Mouse (Mus musculus) hindbrain, embryonic 16.5 days (tissue): ENCODE measurements around the gene Banf1. TPM values are rescaled to one million over a fixed set of nuclear protein-coding genes. Genes with fewer than 3 reads are reported as not detected.
"Not testable (repeated sequence)": the region's sequence is repeated elsewhere in the genome, so short reads cannot be mapped to it uniquely, and the experiment has no call there.

Experiments used
- ATAC-seq: fragments of 200-750 bp; cut with Nextera tagmentation; 2 replicates; pipeline ENCODE4 v1.8.0; 2017; ENCODE audit warnings: moderate TSS enrichment, moderate library complexity
- H3K27ac ChIP-seq: fragments of 300-500 bp; sonication (generic); 2 replicates; pipeline ENCODE4 v1.5.1; 2014; ENCODE audit warnings: low read depth, mild to moderate bottlenecking, control low read depth, low read length, moderate library complexity
- H3K27me3 ChIP-seq: fragments of 300-500 bp; sonication (generic); replicated peaks from 2 replicates; pipeline ENCODE4 v1.6.1; 2014; ENCODE audit warnings: low read length; ENCODE audit not compliant: control insufficient read depth, insufficient read depth
- H3K36me3 ChIP-seq: fragments of 300-500 bp; sonication (generic); 2 replicates; pipeline ENCODE4 v1.6.1; 2014; ENCODE audit warnings: mild to moderate bottlenecking, low read length, moderate library complexity, mixed read lengths; ENCODE audit not compliant: control insufficient read depth, insufficient read depth
- H3K4me1 ChIP-seq: fragments of 300-500 bp; sonication (generic); 2 replicates; pipeline ENCODE4 v1.6.1; 2014; ENCODE audit warnings: low read depth, low read length; ENCODE audit not compliant: control insufficient read depth, insufficient read depth
- H3K4me2 ChIP-seq: fragments of 300-500 bp; sonication (generic); 2 replicates; pipeline ENCODE4 v1.6.1; 2014; ENCODE audit warnings: mild to moderate bottlenecking, low read length, control low read depth, moderate library complexity
- H3K4me3 ChIP-seq: fragments of 300-500 bp; sonication (generic); 2 replicates; pipeline ENCODE4 v1.5.1; 2014; ENCODE audit warnings: mild to moderate bottlenecking, low read length, control low read depth, moderate library complexity
- H3K9ac ChIP-seq: fragments of 300-500 bp; sonication (generic); 2 replicates; pipeline ENCODE4 v1.6.1; 2014; ENCODE audit warnings: low read depth, mild to moderate bottlenecking, control low read depth, low read length, moderate library complexity
- H3K9me3 ChIP-seq: fragments of 300-500 bp; sonication (generic); 2 replicates; pipeline ENCODE4 v1.6.1; 2014; ENCODE audit warnings: mild to moderate bottlenecking, low read length, moderate library complexity; ENCODE audit not compliant: control insufficient read depth
- WGBS: fragments of 180-500 bp; shearing (Covaris S2); extraction: QIAGEN DNeasy Blood & Tissue Kit; methylation state at CpG from one replicate; pipeline ENCODE4 v1.1.7; 2014; 5-methylcytosine and 5-hydroxymethylcytosine counted together
- polyA plus RNA-seq: library from polyadenylated mRNA; unstranded; fragments of >200 nt; fragmentation: Nextera tagmentation; extraction: Ambion mirVana; gene quantifications from 2 replicates; pipeline ENCODE4 v1.2.1, GENCODE M21; 2015

The Banf1 gene
- polyA plus RNA-seq, 1 experiment from 2014 or later: 333 TPM

GRCm38 (mm10) chr19:5366175-5367052 lies 554 bp downstream of the Banf1 start, which contains the start of gene Eif1ad:
Eif1ad (plus strand) TSS chr19:5366741.
- H3K4me2 ChIP-seq: peak within 1 kb of the TSS; percentile 95
- WGBS: under 1% methylated on average over 72 of the region's 92 CpGs
- H3K4me3 ChIP-seq: peak within 1 kb of the TSS; percentile 71
- H3K9ac ChIP-seq: peak within 1 kb of the TSS; percentile 77
- peak within 1 kb of the TSS; percentile 96 for H3K27ac ChIP-seq
- H3K27me3 ChIP-seq: no peaks in the 10 kb centered on the region
- peaks cover 18% of the 10 kb centered on the region for H3K4me1 ChIP-seq
- no peaks in the 10 kb centered on the region for H3K9me3 ChIP-seq
- peak; percentile 97 for ATAC-seq
- H3K36me3 ChIP-seq: peaks cover 24% of the 10 kb centered on the region

- 20% methylated on average over 11 of the region's 11 CpGs for WGBS
- H3K27me3 ChIP-seq: no peaks in the 10 kb centered on the region
These were observed 1.2 kb downstream of the Banf1 start for GRCm38 (mm10) chr19:5365751-5366150.

GRCm38 (mm10) chr19:5364124-5364523 lies 2.8 kb downstream of the Banf1 start:
- H3K9ac ChIP-seq: no peak overlapping the region
- H3K36me3 ChIP-seq: peaks cover 11% of the 10 kb centered on the region
- 92% methylated on average over 2 of the region's 2 CpGs for WGBS
- H3K4me1 ChIP-seq: peaks cover 18% of the 10 kb centered on the region
- H3K27me3 ChIP-seq: no peaks in the 10 kb centered on the region
- no peak for ATAC-seq
- H3K4me3 ChIP-seq: no peak overlapping the region
- H3K4me2 ChIP-seq: no peak overlapping the region
- no peak overlapping the region for H3K27ac ChIP-seq
- H3K9me3 ChIP-seq: no peaks in the 10 kb centered on the region

More at GRCm38 (mm10) chr19:5365751-5366150, 1.2 kb downstream of the Banf1 start:
- peaks cover 24% of the 10 kb centered on the region for H3K36me3 ChIP-seq
- no peak for ATAC-seq
- peak overlapping the region; percentile 95 for H3K4me2 ChIP-seq
- no peaks in the 10 kb centered on the region for H3K9me3 ChIP-seq
- H3K4me1 ChIP-seq: peaks cover 18% of the 10 kb centered on the region
- H3K4me3 ChIP-seq: peak overlapping the region; percentile 71
- H3K27ac ChIP-seq: peak overlapping the region; percentile 96
- H3K9ac ChIP-seq: peak overlapping the region; percentile 77

GRCm38 (mm10) chr19:5362186-5362585 lies 4.8 kb downstream of the Banf1 start:
- no peaks in the 10 kb centered on the region for H3K27me3 ChIP-seq
- no peak for ATAC-seq
- H3K4me2 ChIP-seq: no peak overlapping the region
- H3K4me1 ChIP-seq: peaks cover 6% of the 10 kb centered on the region
- H3K36me3 ChIP-seq: peaks cover 5% of the 10 kb centered on the region; the same call in 1 of the 2 replicates
- WGBS: 86% methylated on average over 2 of the region's 2 CpGs
- H3K27ac ChIP-seq: no peak overlapping the region
- H3K9ac ChIP-seq: no peak overlapping the region
- no peak overlapping the region for H3K4me3 ChIP-seq
- no peaks in the 10 kb centered on the region for H3K9me3 ChIP-seq

- ATAC-seq: no peak
- WGBS: no CpG with 5 or more reads among the region's 1 CpGs
- H3K4me3 ChIP-seq: no peak overlapping the region
- H3K27me3 ChIP-seq: no peaks in the 10 kb centered on the region
- no peak overlapping the region for H3K4me2 ChIP-seq
- no peaks in the 10 kb centered on the region for H3K4me1 ChIP-seq
- no peak overlapping the region for H3K27ac ChIP-seq
- H3K9me3 ChIP-seq: no peaks in the 10 kb centered on the region
- H3K36me3 ChIP-seq: no peaks in the 10 kb centered on the region
- H3K9ac ChIP-seq: no peak overlapping the region
These were observed 10.9 kb downstream of the Banf1 start for GRCm38 (mm10) chr19:5356080-5356479.

- Histone ChIP-seq H3K9ac (no peak overlapping the region), H3K36me3 (no peaks in the 10 kb centered on the region), H3K27ac (no peak overlapping the region), H3K9me3 (no peaks in the 10 kb centered on the region), H3K4me1 (peaks cover 6% of the 10 kb centered on the region), H3K4me3 (no peak overlapping the region), H3K4me2 (no peak overlapping the region), H3K27me3 (no peaks in the 10 kb centered on the region)
- ATAC-seq: no peak
- 88% methylated on average over 2 of the region's 2 CpGs for WGBS
These were observed 13.4 kb downstream of the Banf1 start for GRCm38 (mm10) chr19:5353609-5354008.

GRCm38 (mm10) chr19:5349502-5349873 lies 17.5 kb downstream of the Banf1 start, which contains the start of gene Cst6:
Cst6 (minus strand) TSS chr19:5349574.
- ATAC-seq, H3K27ac ChIP-seq, H3K36me3 ChIP-seq, H3K27me3 ChIP-seq, H3K4me1 ChIP-seq, H3K9me3 ChIP-seq: not testable (repeated sequence)
- peak within 1 kb of the TSS; percentile 81 for H3K4me2 ChIP-seq
- H3K9ac ChIP-seq: peak within 1 kb of the TSS; percentile 75
- peak within 1 kb of the TSS; percentile 42 for H3K4me3 ChIP-seq
- WGBS: 62% methylated on average over 6 of the region's 6 CpGs

GRCm38 (mm10) chr19:5348526-5349501 lies 18.2 kb downstream of the Banf1 start:
- Histone ChIP-seq H3K9me3 (no peaks in the 10 kb centered on the region), H3K4me2 (peak overlapping the region; percentile 81), H3K27ac (no peak overlapping the region), H3K9ac (peak overlapping the region; percentile 75), H3K27me3 (no peaks in the 10 kb centered on the region), H3K4me3 (peak overlapping the region; percentile 42), H3K36me3 (no peaks in the 10 kb centered on the region), H3K4me1 (peaks cover 8% of the 10 kb centered on the region)
- peak; percentile 73 for ATAC-seq
- 5% methylated on average over 34 of the region's 34 CpGs for WGBS

- peaks cover 8% of the 10 kb centered on the region for H3K4me1 ChIP-seq
- H3K4me3 ChIP-seq: no peak overlapping the region
- WGBS: 79% methylated on average over 6 of the region's 6 CpGs
- H3K4me2 ChIP-seq: no peak overlapping the region
- no peaks in the 10 kb centered on the region for H3K36me3 ChIP-seq
- H3K9ac ChIP-seq: no peak overlapping the region
- no peaks in the 10 kb centered on the region for H3K27me3 ChIP-seq
- ATAC-seq: no peak
- no peak overlapping the region for H3K27ac ChIP-seq
- H3K9me3 ChIP-seq: no peaks in the 10 kb centered on the region
These were observed 18.9 kb downstream of the Banf1 start for GRCm38 (mm10) chr19:5348064-5348463.
